ENCODE assay signal across 17 mouse cellular contexts in genomic region chr2:13598166-13598565, GRCm38 (mm10). TPM values are rescaled to one million over a fixed set of nuclear protein-coding genes. Genes with fewer than 3 reads are reported as not detected.
DNase-seq lines count a peak whose midpoint lies in the region; ATAC-seq and TF ChIP-seq lines count a peak whose summit lies in the region.
"Had no signal": no experiment of that assay in that cellular context is flagged by ENCODE, and none has a peak within 500 bp of the region (broad histone marks: within the 10 kb centered on the region; RNA-seq: fewer than 3 reads in every experiment).

No protein-coding gene starts in this region.

- H3K9me3 ChIP-seq in heart, embryonic 11.5 days (replicated peaks; ENCODE audit: control insufficient read depth, low read length): no peaks in the 10 kb centered on the region
- H3K9me3 ChIP-seq in forebrain, embryonic 11.5 days (ENCODE audit: control insufficient read depth, low read length): no peaks in the 10 kb centered on the region
- H3K9me3 ChIP-seq in liver, embryonic 11.5 days (ENCODE audit: control insufficient read depth, low read length): no peaks in the 10 kb centered on the region
- H3K9me3 ChIP-seq: embryonic facial prominence, embryonic 10.5 days; embryonic facial prominence, embryonic 12.5 days; forebrain, embryonic 12.5 days; forebrain, embryonic 15.5 days had no signal

- POLR2A ChIA-PET in Patski (lab: Charles Lee): no interaction called here

- peak; percentile 56 for DNase-seq in heart, adult 11 months
- DNase-seq in 416B (ENCODE audit: low read depth) (peak; percentile 47), Patski (ENCODE audit: low read depth, low spot score) (no peak)
- no peak for DNase-seq in forebrain, embryonic 11.5 days (ENCODE audit: low spot score)
- DNase-seq in liver, embryonic 11.5 days (ENCODE audit: low spot score): no peak
- DNase-seq: adrenal gland, postnatal 14 days; cerebellum, adult 11-12 months; cerebellum, adult 2 months; cerebellum, adult 9-10 months; cerebellum, postnatal 10 days; cerebellum, postnatal 25 days; forebrain, postnatal 0 days had no signal

- no peak overlapping the region for H3K9ac ChIP-seq in heart, embryonic 11.5 days (ENCODE audit: low read depth, low read length)
- H3K9ac ChIP-seq in forebrain, embryonic 11.5 days (ENCODE audit: low read length): no peak overlapping the region
- no peak overlapping the region for H3K9ac ChIP-seq in liver, embryonic 11.5 days (ENCODE audit: low read depth, low read length)
- H3K9ac ChIP-seq: embryonic facial prominence, embryonic 12.5 days; forebrain, embryonic 12.5 days; forebrain, embryonic 15.5 days; forebrain, postnatal 0 days had no signal

- H3K4me1 ChIP-seq in heart, embryonic 11.5 days (ENCODE audit: control insufficient read depth, insufficient read depth, low read length): no peaks in the 10 kb centered on the region
- no peaks in the 10 kb centered on the region for H3K4me1 ChIP-seq in forebrain, embryonic 11.5 days (replicated peaks; ENCODE audit: control insufficient read depth, insufficient read depth, low read length)
- no peaks in the 10 kb centered on the region for H3K4me1 ChIP-seq in liver, embryonic 11.5 days (replicated peaks; ENCODE audit: control insufficient read depth, insufficient read depth, low read length)
- H3K4me1 ChIP-seq: embryonic facial prominence, embryonic 10.5 days; embryonic facial prominence, embryonic 12.5 days; forebrain, embryonic 12.5 days; forebrain, embryonic 15.5 days had no signal

- 50% methylated on average over 5 of the region's 5 CpGs for WGBS in heart, embryonic 11.5 days (ENCODE audit: insufficient replicate concordance)
- 77% methylated on average over 5 of the region's 5 CpGs for whole genome bisulfite sequencing in forebrain, embryonic 11.5 days
- 61% methylated on average over 5 of the region's 5 CpGs for WGBS in liver, embryonic 11.5 days

- no peaks in the 10 kb centered on the region for H3K36me3 ChIP-seq in heart, embryonic 11.5 days (ENCODE audit: control insufficient read depth, insufficient read depth, low read length)
- H3K36me3 ChIP-seq in forebrain, embryonic 11.5 days (ENCODE audit: control insufficient read depth, insufficient read depth, low read length): no peaks in the 10 kb centered on the region
- no peaks in the 10 kb centered on the region for H3K36me3 ChIP-seq in liver, embryonic 11.5 days (ENCODE audit: control insufficient read depth, insufficient read depth, low read length)
- H3K36me3 ChIP-seq: embryonic facial prominence, embryonic 10.5 days; embryonic facial prominence, embryonic 12.5 days; forebrain, embryonic 12.5 days; forebrain, embryonic 15.5 days had no signal

- CTCF ChIA-PET in Patski (lab: Charles Lee): interaction anchor here (0.5 to 1.9 kb wide), 4 partner anchors 11 to 589 kb away, joined by 3 to 5 read pairs (median 3); no protein-coding TSS in a partner anchor

- no peak overlapping the region for H3K4me3 ChIP-seq in heart, embryonic 11.5 days (ENCODE audit: low read depth, low read length)
- H3K4me3 ChIP-seq in forebrain, embryonic 11.5 days (ENCODE audit: low read depth, low read length): no peak overlapping the region
- no peak overlapping the region for H3K4me3 ChIP-seq in liver, embryonic 11.5 days (ENCODE audit: low read depth, low read length)
- H3K4me3 ChIP-seq: embryonic facial prominence, embryonic 10.5 days; embryonic facial prominence, embryonic 12.5 days; forebrain, embryonic 12.5 days; forebrain, embryonic 15.5 days had no signal

- no peak for ATAC-seq in heart, embryonic 11.5 days (replicated peaks; ENCODE audit: insufficient number of reproducible peaks, low FRiP score, low TSS enrichment)
- ATAC-seq in Patski: peak; percentile 60
- ATAC-seq in forebrain, embryonic 11.5 days (replicated peaks; ENCODE audit: low FRiP score): no peak
- no peak for ATAC-seq in liver, embryonic 11.5 days (replicated peaks; ENCODE audit: low FRiP score)
- ATAC-seq: forebrain, embryonic 15.5 days; forebrain, postnatal 0 days had no signal

- in situ Hi-C loops in Patski (cut with MboI; ENCODE audit: low pct_unique_long_range_greater_than_20kb): no loop called here

- H3K27ac ChIP-seq in heart, embryonic 11.5 days (ENCODE audit: low read depth, low read length): no peak overlapping the region
- H3K27ac ChIP-seq in forebrain, embryonic 11.5 days (ENCODE audit: low read depth, low read length): no peak overlapping the region
- H3K27ac ChIP-seq in liver, embryonic 11.5 days (ENCODE audit: low read depth, low read length): no peak overlapping the region
- H3K27ac ChIP-seq: embryonic facial prominence, embryonic 10.5 days; embryonic facial prominence, embryonic 12.5 days; forebrain, embryonic 12.5 days; forebrain, embryonic 15.5 days had no signal

- TF ChIP-seq CTCF in Patski (IDR thresholded peaks at IDR 0.05): no peak

- H3K4me2 ChIP-seq in heart, embryonic 11.5 days: no peak overlapping the region
- no peak overlapping the region for H3K4me2 ChIP-seq in forebrain, embryonic 11.5 days (ENCODE audit: low read depth, low read length, severe bottlenecking)
- no peak overlapping the region for H3K4me2 ChIP-seq in liver, embryonic 11.5 days
- H3K4me2 ChIP-seq: embryonic facial prominence, embryonic 12.5 days; forebrain, embryonic 12.5 days; forebrain, embryonic 15.5 days had no signal

- no peaks in the 10 kb centered on the region for H3K27me3 ChIP-seq in heart, embryonic 11.5 days (ENCODE audit: control insufficient read depth, insufficient read depth, low read length)
- H3K27me3 ChIP-seq in Patski: no peaks in the 10 kb centered on the region
- H3K27me3 ChIP-seq in forebrain, embryonic 11.5 days (ENCODE audit: control insufficient read depth, insufficient read depth, low read length): no peaks in the 10 kb centered on the region
- H3K27me3 ChIP-seq in liver, embryonic 11.5 days (replicated peaks; ENCODE audit: control insufficient read depth, insufficient read depth, low read length): no peaks in the 10 kb centered on the region
- H3K27me3 ChIP-seq: embryonic facial prominence, embryonic 12.5 days; forebrain, embryonic 12.5 days; forebrain, embryonic 15.5 days had no signal

RNA-seq across cellular contexts. Expression of gene Vim, which starts 24.4 kb away (rescaled TPM):
- polyA plus RNA-seq in heart, embryonic 11.5 days (2014; fragmentation: Nextera tagmentation; extraction: Ambion mirVana): 867 and 947 TPM in 2 replicates
- 2,775 TPM for polyA plus RNA-seq in Patski (2021)
- 1,259 and 1,264 TPM in 2 replicates for polyA plus RNA-seq in forebrain, embryonic 11.5 days (2014; fragmentation: Nextera tagmentation; extraction: Ambion mirVana)
- polyA plus RNA-seq in liver, embryonic 11.5 days (2014; fragmentation: Nextera tagmentation; extraction: Ambion mirVana): 222 and 235 TPM in 2 replicates

RNA-seq across cellular contexts. Expression of gene Trdmt1, which starts 53.7 kb away (rescaled TPM):
- 8.2 and 9.0 TPM in 2 replicates for polyA plus RNA-seq in heart, embryonic 11.5 days (2014; fragmentation: Nextera tagmentation; extraction: Ambion mirVana)
- 8.0 TPM for polyA plus RNA-seq in Patski (2021)
- polyA plus RNA-seq in forebrain, embryonic 11.5 days (2014; fragmentation: Nextera tagmentation; extraction: Ambion mirVana): 9.4 and 9.5 TPM in 2 replicates
- 10.2 and 13.4 TPM in 2 replicates for polyA plus RNA-seq in liver, embryonic 11.5 days (2014; fragmentation: Nextera tagmentation; extraction: Ambion mirVana)

Comparison
In these comparisons a context has a peak if more than half of its experiments do, and no peak if none do; other contexts are left out.
1. DNase-seq: peak in heart, adult 11 months (single experiment) and 416B (single experiment); none in Patski (single experiment), forebrain, embryonic 11.5 days (single experiment) and liver, embryonic 11.5 days (single experiment).